Mouse (Mus musculus): ENCODE measurements at regions not wholly inside any gene's neighbourhood (a gene's known extent, or its start where the extent isn't known, plus 50 kb on each side); places are given as distances from the start of the nearest gene placed in this dataset.

DNA sequence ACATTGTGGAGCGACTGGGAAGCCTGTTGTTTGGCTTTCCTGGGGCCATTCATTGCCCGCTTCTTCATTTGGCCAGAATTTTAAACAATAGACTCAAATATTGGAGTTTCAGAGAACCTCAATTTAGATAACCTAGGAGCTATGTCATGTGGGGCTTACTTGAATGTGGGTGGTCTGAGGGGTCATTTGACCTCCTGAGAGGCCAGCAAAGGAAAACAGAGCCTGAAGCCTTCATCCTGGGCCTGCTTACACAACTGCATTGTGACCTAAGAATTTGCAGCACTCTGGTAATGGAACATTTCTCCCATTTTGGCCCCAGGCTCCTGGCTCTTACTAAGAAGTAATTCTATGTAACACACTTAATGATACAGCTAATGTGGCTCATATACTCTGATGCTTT lies 348.2 kb downstream of the Fat4 start:
- no peak for DNase-seq (ENCODE audit: low spot score)

- no peak for DNase-seq (ENCODE audit: low spot score)
Measured at GRCm38 (mm10) chr3:39248712-39249111, 362.0 kb downstream of the Fat4 start.

DNA sequence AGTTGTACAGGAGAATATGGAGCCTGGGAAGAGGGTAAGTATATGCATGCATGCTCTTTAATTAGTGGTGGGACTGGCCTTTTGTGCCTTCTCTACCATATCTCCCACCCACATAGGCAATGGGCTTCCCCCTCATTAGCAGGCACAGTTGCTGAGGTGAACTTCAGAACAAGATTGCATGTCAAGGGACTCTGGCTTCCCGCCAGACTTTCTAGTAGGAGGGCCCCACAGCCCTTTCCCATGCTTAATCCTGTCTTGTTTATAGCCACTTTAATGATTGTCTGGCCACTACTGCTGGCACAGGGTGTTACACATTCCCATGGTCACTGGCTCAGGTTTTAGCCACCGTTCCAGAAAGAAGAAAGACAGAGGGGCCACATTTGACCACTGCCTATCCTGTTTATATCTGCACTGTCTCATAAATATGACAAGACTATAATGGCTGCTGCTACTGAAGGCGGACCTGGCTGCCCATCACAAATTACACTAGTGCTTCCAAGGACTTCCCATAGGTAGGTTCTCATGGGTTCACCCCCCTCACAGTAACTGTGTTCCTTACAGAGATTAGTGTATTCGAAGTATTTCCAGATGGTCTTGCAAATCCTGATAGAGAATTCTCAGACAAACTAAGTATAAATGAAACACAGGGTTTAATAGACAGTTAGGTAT lies 362.6 kb downstream of the Fat4 start:
- no peak for DNase-seq (ENCODE audit: low spot score)

GRCm38 (mm10) chr3:39253076-39253475 lies 366.3 kb downstream of the Fat4 start:
- no peak for DNase-seq (ENCODE audit: low spot score)

- DNase-seq (ENCODE audit: low spot score) = no peak
Measured at GRCm38 (mm10) chr3:39264671-39265430, 378.1 kb downstream of the Fat4 start.

DNA sequence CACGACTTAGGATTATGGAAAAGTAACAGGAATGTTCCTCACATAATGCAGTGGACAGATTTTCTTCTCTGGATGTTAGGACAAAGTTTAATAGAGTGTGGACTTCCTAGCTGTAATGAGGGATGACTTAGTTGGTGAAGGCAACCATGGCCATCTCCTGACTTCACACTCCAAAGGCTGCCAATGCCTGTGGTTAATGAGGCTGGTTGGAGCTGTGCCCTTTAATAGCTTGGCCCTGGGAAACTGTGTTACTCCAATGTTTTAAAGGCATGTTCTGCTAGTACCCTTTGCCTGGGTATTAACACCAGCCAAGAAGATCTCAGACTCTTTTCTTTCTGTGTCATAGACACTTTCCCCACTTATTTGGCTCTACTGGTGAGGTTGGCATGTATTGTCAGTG lies 378.9 kb downstream of the Fat4 start:
- no peak for DNase-seq (ENCODE audit: low spot score)

DNA sequence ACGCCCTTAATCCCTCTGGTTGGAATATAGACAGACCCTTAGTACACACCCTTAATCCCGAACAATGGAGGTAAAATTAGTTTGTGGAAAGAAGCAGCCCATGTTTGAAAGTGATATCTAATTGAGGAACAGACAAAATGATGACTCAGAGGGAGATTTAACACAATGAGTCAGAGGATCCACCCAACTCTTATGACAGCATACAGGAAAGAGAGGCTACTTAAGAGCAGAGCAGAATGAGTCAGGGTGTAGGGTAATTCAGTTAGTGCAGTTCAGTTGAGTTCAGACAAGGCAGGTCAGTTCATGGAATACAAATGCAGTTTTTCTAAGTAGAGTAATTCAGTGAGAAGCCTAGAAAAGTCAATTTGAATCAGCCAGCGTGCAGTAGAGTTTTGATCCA lies 382.6 kb downstream of the Fat4 start:
- no peak for DNase-seq (ENCODE audit: low spot score)

DNA sequence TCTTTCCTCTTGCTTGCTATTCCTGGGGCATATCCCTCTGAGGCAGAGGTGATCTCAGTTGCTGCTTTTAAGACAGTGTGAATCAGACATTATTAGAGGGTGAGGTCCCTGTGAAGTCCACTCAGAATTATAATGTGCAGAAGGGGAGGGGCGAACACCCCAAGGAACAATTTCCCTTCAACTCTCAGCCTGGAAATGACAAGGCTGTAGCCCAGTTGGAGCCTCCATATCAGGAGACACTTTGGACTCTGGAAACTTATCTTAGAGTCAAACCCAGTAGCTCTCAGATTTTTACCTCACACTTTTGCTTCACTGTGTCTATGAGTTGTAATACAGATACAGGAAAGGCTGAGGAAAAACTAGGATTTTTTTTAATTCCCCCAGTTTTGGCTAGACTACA lies 385.9 kb downstream of the Fat4 start:
- DNase-seq (ENCODE audit: low spot score) = no peak

GRCm38 (mm10) chr3:39276897-39277296 lies 390.2 kb downstream of the Fat4 start:
- DNase-seq (ENCODE audit: low spot score) = no peak

DNA sequence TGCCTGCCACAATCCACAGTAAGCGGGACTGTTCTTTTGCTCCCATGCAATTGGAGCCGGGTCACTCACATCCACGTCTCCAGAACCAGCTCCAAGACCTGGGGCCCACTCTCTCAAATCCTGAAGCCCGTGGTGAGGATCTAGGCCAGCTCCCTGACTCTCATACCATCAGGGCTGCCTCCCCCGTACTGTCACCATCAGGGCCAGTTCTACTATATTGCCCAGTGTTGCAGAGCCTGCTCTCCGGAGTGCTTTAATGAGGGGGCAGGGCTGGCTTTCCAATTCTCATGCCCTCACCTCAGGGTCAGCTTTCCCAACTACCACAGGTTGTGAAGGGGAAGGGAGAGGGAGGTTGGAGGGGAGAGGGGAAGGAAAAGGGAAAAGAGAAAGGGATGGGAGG lies 390.6 kb downstream of the Fat4 start:
- DNase-seq (ENCODE audit: low spot score) = no peak

- no peak for DNase-seq (ENCODE audit: low spot score)
Measured at GRCm38 (mm10) chr3:39295255-39295654, 408.5 kb downstream of the Fat4 start.

GRCm38 (mm10) chr3:39296257-39296656 lies 409.5 kb downstream of the Fat4 start:
- DNase-seq (ENCODE audit: low spot score) = no peak

DNA sequence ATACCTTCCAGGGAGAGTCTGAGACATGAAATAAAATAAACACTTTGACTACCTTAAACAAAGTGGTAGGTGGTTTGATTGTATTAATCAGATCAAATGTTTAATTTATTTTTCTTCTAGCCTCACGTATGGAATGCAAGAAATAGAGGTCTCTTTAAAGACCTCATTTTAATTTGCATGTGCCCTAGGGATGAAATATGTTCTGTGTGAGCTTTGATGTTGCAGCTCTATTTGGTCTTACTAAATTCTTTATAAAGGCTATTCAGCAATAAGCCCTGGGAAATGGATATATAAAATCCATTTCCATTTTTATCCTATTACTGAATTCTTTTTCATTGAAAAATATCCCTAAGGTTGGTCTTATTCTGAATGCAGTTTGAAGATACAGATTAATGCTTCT lies 422.7 kb downstream of the Fat4 start:
- DNase-seq (ENCODE audit: low spot score) = no peak

DNA sequence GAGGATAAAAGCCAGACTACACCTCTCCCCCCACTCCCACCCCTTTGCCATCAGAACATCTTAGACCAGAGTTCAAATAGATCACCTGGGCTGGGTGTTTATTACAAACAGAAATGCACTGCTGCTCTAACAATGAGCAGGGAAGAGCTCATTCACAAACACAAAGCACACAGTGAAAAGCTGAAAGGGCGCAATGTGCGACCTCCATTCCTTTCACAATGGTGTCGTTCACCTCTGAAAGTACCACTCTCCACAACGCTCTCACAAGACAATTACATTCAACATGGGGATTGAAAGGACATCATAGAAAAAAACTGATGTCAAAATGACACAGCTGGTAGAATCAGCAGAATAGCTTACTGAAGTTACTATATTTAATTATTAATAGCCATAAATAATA lies 426.8 kb downstream of the Fat4 start:
- DNase-seq (ENCODE audit: low spot score) = no peak

- DNase-seq (ENCODE audit: low spot score) = no peak
Measured at GRCm38 (mm10) chr3:39320851-39321250, 434.1 kb downstream of the Fat4 start.

GRCm38 (mm10) chr3:39322225-39322624 lies 435.5 kb downstream of the Fat4 start:
- DNase-seq (ENCODE audit: low spot score) = no peak

GRCm38 (mm10) chr3:39335612-39336230 lies 449.0 kb downstream of the Fat4 start:
- DNase-seq (ENCODE audit: low spot score) = no peak

DNA sequence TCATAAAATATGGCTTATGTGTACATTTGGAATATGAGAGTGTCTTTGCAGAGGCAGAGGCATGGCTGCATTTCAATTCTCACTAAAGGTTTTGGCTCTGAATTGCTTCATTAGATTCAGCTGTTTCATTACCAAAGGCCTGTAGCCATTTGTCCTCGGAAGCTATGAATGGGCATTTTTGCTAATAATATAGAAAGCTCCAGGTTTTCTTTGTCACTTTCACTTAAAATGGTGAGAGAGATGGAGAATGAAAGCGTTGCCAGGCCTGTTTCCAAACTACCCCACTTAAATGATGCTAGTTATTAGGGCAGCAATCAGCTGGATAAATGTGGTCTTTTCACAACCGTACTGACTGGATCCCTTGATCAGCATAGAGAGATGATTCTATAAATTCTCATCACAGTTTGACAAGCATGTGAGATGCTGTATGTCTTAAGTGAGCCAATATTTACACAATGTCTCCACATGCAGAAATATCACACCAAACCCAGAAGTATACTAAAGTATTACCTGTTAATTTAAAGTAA lies 454.5 kb downstream of the Fat4 start:
- no peak for DNase-seq (ENCODE audit: low spot score)

GRCm38 (mm10) chr3:39344078-39344477 lies 457.3 kb downstream of the Fat4 start:
- no peak for DNase-seq (ENCODE audit: low spot score)

DNA sequence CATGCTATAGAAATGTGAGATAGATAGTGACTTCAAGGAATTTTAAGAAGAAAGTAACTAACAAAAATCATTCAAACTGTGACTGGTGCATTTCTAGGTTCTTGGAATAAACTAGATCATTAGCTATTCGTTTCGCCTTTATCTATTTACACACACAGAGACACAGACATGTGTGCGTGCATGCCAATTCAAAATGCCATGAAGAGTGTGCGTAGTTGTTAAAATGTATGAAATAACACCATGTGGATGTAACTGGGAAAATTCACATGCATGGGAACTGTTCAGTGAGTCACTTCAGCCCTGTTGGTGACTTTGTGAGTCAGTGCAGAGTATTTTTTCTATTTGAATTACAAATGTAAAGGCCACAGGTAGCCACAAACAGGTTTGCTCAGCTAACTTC lies 460.8 kb downstream of the Fat4 start:
- no peak for DNase-seq (ENCODE audit: low spot score)

GRCm38 (mm10) chr3:39357012-39357411 lies 470.3 kb downstream of the Fat4 start:
- DNase-seq (ENCODE audit: low spot score) = no peak

- DNase-seq (ENCODE audit: low spot score) = no peak
Measured at GRCm38 (mm10) chr3:39360278-39360677, 473.5 kb downstream of the Fat4 start.

GRCm38 (mm10) chr3:39370926-39371325 lies 484.2 kb downstream of the Fat4 start:
- no peak for DNase-seq (ENCODE audit: low spot score)
